Mouse (Mus musculus) right cerebral cortex, postnatal 36 days (tissue): ENCODE data around the gene Glis3.
A peak's percentile ranks its signal among the peaks of the same experiment; 100 is the strongest.

ENCODE experiments used
- DNase-seq, 2 experiments: peaks; one replicate each; pipeline ENCODE4 v3.0.0; 2022; ENCODE audit warnings: low spot score in 2 of 2, mixed read lengths in 1 of 2

Gene Glis3

DNA sequence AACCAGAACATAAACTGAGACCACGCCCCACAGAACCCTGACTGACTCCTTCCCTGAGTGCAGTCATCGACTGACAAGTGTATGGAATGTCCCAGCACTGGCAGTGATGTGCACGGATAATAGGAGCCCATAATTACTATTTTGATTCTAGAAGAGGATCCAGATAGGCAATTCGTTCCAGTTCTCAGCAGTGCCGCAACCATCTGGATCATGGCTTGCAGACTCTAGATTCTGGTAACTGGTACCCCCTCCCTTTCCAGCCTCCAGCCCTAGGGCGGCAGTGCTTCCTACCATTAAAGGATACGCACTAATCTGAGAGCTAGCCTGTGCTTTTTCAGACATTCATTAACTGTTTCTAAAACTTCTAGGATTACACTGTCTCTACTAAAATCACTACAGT is 24.7 kb downstream of the Glis3 start:
- DNase-seq = no peak

DNA sequence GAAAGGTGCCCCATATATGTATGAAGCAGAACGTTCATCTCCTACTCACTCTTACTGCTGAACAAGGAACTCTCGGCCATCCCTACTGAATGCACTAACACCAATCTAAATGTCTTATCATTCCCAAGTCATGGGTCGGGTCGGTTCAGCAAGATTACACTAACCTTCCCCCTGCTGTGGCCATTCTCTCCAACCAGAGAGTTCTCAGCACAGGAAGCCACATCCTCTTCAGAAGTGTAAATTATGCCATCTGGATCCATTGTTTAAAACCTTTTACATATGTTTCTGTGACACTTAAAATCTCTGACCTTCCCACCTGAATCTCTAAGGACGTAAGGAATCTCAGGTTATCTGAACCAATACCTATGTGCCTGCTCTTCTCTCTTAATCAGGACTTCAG is 29.0 kb downstream of the Glis3 start:
- no peak for DNase-seq

DNA sequence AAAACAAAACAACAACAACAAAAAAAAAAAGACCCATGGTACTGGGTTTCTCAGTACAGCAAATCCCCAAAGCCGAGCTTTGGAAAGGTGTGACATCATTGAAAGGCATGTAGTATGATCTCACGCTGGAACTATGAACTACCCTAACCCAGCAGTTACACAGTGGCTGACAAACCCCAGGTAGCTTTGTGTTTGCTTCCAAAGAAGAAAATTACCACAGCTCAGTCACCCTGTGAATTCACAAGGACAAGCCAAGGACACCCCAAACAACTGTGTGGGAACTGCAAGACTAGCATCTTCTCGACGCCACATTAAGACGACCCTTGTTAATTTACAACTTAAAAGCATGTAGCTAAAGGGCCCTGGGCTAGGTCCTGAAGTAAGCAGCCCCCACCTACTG is 30.4 kb downstream of the Glis3 start:
- DNase-seq = no peak

DNA sequence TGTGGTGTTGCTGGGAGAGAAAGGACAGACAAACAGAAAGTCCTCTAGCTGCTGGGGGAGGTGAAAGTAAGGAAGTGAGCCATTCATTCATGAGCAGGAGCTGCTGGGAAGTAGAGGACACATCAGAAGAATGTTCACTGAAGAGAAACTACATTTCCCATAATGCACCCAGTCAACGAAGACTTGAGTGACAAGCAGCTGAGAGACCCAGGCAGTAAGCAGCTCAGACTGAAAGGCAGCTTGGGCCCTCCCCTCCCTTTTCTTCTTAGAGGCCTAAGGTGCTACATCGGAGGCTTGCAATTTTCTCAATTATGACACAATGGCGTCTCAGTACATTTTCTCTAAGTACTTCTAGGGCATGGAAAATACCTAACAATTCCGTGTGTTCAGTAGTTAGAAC is 31.0 kb downstream of the Glis3 start:
- DNase-seq = no peak

DNA sequence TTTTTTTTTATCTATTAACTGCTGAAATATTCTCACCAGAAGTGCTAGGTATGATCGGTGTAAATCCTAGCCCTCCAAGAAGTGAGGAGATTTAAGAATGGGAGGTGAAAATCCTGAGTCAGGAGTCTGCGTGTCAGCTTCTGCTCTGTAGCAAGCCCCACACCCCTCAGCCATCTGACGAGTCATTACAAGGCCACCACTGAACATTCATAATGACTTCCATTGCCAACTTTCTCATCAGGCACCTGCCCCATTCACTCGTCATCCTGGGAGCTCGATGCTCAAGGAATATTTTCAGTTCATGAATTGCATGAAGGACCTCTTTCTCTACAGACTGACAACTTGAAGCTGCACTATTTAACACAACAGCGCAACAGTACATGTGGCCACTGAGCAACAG is 32.5 kb downstream of the Glis3 start:
- no peak for DNase-seq

DNA sequence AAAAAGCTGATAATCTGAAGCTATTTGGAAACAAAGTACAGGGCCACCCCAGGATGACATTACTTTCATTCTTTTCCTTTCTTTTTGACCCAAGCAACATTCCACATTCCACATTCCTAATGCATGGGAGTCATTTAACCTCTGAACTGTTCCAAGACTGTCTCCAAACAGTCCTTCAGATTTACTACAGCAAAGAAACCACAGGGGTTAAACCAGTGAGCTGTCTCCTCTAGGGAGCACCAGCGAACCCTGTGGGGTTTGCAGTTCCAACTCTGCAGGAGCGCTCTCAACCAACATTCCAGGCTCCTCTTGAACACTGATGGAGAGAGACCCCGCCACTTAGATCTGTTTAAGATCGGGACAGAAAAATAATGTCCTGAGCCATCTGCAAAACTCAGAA is 33.6 kb downstream of the Glis3 start:
- no peak for DNase-seq

DNA sequence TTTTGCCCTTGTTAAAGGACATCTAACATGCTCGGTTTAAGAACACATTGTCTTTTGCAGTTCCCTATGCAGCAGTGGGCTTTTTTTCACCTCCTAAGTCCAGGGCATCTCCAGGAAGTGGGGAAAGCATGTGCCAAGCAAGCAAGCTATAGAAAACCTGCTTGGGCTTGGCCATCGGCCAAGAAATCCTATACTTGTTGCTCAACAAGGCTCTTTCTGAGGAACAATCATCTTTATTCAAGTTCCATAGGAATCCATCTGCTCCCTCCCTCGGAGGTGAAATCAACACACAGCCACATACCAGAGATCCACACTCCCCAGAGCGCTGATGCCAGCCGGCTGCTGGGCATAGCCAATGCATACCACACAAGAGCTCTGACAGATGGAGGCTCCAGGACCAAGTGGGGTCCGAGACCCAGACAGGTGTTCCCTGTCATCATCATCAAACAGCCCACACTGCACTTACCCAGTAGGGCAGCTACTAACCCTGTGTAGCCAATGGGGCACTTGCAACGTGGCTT is 39.0 kb downstream of the Glis3 start:
- no peak for DNase-seq

DNA sequence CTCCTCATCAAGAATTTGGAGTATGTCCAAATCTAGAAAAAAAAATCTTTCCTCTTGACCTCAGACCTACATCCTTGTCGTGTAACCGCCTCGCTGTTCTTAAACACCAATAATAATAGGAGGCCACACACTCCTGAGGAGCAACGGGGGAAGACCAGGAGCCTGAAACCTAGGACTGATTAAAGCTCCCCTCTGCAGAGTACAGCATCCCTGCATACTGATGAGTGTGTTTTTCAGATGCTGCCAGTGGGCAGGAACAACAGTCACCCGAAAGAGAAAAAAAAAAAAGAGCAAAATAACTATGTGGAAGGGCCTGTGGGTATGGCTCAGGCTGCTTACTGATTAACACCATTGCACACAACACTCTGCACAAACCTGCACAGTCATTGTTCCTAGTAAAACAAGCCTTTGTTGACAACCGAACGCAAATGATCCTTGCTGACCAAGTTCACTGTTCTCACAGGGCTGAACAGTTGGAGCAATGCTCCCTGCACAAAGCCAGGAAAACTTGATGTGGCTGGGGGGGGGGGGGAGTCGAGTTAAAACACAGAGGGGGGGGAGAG is 43.8 kb downstream of the Glis3 start:
- DNase-seq = no peak

DNA sequence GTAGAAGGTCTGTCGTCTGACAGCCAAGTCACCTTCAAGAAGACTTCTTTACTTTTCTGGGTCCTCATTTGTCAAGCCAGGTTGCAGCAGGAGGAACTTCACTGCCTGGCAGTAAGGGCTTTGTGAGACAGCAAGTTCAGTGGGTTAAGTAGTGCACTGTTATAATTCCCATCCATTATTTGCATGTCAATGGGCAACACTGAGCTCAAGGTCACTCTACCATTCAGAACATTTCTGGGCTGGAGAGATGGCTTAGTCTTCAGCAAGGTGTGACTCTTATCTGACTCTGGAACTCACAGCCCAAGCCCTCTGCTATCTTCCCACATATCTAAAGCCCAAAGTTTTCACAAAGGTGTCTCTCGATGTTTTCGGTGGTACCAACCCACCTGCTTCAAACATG is 44.9 kb downstream of the Glis3 start:
- DNase-seq = no peak

DNA sequence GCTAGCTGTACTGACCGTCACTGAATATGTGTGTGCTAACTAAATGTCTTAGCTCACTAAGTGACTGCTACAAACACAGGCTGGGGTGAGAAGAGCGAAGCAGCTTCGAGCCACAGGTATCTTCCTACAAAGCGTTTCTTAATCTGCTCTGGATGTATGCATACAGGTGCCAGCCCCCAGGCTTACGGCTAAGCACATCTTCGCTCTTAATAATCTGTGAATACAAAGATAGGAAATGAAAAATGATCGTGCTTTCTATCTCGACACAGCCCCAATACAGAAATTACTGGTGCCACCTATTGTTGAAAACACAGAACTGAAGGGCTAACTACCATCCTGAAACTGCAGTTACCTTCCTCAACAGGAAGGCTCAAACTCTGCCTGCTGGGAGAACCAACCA is 51.5 kb downstream of the Glis3 start:
- DNase-seq = peak in 1 of 2 experiments; percentile 2

DNA sequence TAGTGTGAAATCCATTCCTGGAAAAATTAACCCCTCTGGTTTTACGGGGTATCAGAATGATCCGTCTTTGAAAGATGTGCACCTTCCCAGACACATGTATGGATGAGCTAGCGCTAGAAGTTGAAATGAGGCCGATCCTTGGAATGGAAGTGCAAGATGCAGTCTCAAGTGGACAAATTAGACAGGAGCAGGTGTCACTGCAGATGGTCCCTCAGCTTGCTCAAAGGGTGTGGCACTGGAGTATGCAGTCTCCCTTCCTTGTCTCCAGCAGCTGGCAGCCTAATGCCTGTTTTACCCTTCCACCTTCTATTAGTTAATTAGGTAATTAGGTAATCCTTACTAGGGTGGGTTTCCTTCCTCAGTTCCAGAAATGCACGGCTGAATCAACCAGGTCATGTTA is 53.7 kb downstream of the Glis3 start:
- no peak for DNase-seq

DNA sequence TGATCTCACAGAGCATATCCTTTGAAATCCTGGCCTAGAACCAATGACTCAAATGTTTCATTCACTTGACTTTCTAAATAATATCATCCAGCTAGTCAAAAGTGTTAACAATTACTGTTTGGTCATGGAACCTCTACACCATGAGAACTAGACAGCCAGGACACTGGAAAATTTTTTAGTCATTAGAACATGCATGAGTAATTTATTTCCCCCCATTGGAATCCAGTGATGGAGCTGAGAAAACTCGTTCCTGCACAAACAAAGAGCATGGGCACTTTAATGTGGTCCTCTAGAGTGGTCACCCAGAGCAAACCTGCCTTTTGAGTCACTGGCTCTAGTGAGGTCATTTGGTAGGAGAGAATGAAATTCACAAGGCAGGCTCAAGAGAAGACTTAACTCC is 55.3 kb downstream of the Glis3 start:
- DNase-seq = no peak

DNA sequence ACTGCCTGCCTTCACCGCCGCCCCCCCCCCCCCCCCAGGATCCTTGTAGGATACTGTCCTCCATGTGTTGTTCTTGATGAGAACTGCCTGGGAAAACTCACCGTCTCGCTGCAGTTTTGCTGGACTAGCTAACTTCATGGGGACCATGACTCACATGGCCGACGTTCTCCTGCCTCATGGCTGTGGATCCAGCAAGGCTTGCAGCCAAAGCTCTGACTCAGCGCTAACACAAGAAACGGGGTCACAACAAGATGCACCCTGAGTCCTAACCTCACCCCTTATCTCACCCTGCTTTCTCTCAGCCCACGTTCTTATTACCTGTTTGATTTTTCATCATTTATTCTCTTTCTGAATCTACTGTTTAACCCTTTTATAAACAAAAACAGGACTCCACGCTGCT is 56.2 kb downstream of the Glis3 start:
- DNase-seq = peak in 1 of 2 experiments; percentile 17

DNA sequence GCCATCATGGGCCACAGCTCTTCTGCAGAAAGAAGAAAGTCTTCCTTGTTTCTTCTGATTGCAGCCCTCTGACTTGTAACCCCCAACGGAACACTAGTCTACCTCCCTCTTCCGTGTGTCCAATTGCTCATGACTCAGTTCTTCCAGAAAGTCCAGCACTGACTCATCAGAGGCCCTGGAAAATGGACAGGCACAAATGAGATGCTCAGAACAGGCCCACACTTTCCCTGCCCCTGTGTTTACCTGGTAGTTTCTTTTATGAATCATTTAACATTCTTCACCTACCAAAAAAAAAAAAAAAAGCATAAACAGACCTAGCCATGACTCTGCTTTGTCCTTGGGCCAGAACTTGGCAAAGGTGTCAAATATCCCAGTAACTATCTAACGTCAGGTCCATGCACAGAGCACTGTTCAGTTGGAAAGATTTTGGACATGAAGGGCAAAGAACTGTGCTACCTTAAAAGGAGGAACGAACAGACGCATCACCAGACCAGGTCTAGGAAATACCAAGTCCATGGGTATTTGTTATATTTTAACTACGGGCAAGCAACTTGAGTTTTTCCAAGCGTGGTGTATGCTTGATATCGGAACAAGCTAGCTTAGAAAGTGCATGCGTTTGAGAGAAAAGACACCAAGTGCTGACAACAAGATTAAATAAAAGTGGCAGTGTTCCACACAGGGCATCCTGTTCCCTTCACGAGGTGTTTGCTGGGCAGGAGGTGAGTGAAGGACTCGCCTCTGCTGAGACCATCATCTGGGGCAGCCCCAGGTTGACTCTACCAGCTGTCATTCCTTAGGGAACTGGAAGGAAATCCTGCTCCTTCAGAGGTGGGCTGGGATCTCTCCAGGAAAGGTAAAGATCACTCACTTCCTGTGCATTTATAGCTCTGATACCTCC is 58.0 kb downstream of the Glis3 start:
- DNase-seq = no peak

DNA sequence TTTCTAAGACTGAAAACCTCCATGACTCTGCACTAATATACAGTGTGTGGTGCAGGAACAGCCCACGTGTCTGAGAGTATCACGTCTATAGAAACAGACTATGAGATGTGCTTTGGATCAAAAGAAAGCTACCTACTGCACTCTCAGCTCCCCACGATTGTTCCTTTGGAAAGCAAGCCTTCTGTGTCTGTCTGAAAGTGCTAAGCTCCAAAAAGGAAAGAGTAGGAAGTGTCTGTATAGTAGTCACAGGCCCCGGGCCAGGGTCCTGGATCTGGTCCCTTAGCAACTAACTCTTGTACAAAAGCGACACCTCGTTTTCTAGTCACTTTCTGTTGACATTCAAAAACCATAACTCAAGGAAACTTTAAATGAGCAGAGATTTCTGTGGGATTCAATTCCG is 62.1 kb downstream of the Glis3 start:
- peak; percentile 30 to 42 for DNase-seq

DNA sequence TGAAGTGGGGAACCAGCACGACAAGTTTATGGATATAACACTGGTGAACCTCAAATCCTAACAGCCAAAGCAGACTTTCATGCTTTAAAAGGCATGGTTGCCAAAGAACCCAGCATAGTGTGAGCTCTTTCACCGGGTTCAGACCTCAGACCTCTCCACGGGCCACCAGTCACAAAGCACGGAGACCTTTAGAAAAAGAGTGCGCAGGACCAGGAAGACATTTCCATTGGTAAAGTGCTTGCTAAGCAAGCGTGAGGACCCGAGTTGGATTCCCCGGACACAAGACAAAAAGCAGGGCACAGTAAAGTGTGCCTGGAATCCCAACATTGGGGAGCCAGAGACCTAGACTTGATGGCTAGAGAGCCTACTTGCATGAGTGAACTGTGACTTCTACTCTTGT is 62.7 kb downstream of the Glis3 start:
- DNase-seq = no peak

DNA sequence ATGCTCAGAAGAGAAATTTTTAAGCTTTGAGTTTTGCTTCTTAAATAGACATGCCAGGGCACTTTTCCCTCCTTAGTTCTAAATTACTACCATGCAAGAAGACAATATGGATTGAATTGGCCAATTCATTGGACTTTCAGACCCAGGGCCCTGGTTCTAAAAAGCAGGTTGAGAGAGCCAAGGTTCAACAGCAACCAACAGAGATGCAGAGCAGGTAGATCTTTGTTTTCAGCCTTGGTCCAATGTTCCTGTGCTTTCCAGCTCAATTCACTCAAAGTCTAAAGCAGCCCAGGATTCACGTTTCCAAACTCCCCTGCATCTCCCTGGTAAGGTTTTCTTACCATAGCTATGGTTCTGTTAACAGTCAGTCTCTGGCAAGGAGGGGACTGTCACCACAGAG is 63.4 kb downstream of the Glis3 start:
- DNase-seq = no peak

DNA sequence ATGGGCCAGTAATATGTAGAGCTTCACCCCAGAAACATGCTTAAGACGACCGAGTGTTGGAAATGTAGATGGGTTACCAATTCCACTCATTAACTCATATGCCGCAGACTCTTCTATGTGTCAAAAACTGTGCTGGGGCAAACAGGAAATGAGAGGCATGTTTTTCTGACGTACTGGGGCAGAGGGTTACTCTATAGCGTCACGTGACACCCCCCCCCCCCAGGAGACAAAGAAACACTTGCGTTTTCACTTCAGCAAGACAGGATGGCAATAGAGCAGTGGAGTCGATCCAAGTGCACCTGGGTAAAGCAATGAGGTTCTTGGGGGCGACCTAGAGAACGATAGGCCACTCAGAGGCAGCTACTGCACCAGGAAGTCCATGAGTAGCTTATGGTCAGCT is 67.6 kb downstream of the Glis3 start:
- no peak for DNase-seq

DNA sequence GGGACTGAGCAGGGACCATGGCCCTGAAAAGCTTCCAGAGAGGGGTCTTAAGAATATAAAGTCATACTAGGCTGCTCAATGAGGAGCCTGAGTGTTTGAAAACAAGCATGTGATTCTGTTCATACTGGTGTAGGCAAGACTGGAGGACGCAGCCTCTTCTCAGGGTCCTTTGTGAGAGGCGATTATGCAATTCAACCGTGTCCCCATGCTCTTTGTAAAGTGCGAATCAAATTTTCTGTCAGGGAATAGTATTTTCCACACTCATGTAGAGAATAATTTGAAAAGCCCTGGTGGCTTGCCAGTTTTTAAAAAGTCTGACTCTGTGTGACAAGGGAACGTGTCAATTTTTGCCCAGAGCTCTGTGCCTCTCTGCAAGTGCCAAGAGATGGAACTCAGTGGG is 71.1 kb downstream of the Glis3 start:
- DNase-seq = no peak

DNA sequence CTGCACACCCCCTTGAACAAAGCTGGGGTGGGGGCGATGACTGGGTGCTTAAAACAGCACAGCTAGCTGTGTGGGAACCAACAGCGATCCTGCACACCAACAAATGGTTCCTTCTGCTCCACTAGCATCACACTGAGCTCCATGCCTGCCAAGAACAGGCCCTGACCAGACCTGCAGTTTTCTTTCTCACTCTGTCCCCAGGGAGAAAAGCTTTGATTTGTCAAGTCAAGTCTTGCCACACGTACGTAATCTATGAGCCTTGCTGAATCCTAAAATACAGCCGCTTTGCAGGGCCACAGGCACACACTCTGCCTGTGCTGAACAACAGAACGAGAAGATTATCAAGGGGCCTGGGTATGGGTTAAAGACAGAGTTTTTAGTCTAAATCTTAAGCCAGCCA is 71.6 kb downstream of the Glis3 start:
- peak in 1 of 2 experiments; percentile 3 for DNase-seq

DNA sequence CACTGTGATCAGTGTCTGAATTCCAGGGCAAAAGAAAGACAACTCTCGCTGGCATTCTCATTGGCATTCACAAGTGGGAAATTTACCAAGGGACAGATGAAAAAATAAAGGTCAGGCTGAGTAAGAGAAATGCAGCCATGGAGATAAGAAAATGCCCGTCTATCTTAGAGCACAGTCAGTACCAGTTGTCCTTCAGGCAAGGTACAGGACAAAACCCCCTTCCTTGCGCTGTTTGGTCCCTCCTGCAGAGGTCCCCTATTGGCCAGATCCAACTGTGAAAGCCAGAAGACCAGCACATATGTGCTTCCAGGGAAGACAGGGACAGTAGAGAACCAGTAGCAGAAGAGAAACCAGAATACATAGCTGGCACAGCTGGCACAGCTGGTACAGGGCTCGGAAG is 79.0 kb downstream of the Glis3 start:
- DNase-seq = no peak

DNA sequence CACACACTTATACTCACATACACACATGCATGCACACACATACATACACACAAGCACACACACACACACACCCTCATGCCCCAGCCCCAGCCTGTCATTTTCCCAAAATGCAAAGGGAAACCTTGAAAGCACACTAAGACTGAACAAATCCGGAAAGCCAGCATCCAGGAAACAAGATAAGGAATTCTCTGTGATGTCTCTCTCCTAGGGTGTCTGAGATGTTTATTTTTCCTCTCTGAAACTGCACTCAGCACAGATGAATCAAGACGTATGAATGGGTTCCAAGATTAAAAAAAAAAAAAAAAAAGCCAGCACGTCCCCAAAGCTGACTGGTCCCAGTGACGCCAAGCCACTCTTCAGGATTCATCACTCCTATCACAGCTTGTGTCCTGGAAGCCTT is 85.7 kb downstream of the Glis3 start:
- no peak for DNase-seq

DNA sequence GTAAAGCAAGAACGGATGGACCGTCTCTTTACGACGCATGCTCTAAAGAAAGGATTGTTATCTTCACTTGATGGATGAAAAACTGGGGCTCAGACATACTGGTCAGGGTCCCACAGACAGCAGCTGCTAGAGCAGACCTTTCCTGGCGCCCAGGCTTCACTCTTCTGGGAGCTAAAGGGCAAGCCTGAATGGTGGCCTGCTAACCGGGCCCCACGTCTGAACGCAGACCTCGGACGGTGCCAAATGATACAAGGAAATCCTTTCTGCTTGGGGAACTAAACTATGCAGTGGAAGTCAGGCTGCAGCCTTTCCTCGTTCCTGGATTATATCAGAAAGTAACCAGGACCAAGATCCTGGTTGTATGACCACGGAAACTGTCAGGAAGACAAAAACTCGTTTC is 86.9 kb downstream of the Glis3 start:
- DNase-seq = no peak
